Mouse (Mus musculus) bone marrow, adult 2 months (tissue): ENCODE measurements around the gene Gpc5.

Experiments used
- CTCF ChIP-seq: fragments of 200-500 bp; IDR thresholded peaks from 2 replicates; pipeline ENCODE4 v1.5.1; 2011; ENCODE audit warnings: low read length, control low read depth; ENCODE audit not compliant: control insufficient read depth, insufficient read depth
- POLR2A ChIP-seq: fragments of 200-500 bp; IDR thresholded peaks from 2 replicates; pipeline ENCODE4 v1.6.1; 2011; ENCODE audit warnings: low read depth, mild to moderate bottlenecking, control low read depth, low read length, borderline replicate concordance; ENCODE audit not compliant: control insufficient read depth

GRCm38 (mm10) chr14:115251791-115252190 lies 159.8 kb downstream of the Gpc5 start:
- no peak for TF ChIP-seq POLR2A
- TF ChIP-seq CTCF = no peak
